Mouse (Mus musculus): ENCODE results near the gene Rtp2. TPM values are rescaled to one million over a fixed set of nuclear protein-coding genes. Genes with fewer than 3 reads are reported as not detected.

Gene Rtp2
- total RNA-seq (2014; rRNA removed) (0.38 and 0.62 TPM in 2 replicates), polyA plus RNA-seq (2015; fragmentation: Nextera tagmentation; extraction: Ambion mirVana) (0.24 and 0.36 TPM in 2 replicates)

DNA sequence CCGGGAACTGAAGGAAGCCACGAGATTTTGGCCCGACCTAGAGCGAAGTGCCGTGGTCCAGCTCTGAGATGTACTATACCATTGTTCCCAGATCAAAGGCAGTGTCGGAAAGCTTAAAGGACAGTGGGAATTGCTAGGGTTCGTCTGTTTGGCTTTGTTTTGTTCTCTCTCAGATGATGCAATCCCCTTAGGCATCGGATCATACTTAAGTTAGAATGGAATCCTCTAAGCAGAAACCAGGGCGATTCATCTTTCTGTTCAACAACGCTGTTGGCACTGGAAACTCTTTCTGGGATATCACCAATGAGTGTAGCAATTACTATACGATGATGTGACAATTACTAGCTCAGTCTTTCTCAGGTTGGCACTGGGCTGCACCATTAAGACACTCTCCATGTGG lies at the start of gene Rtp2:
Gene Rtp2, minus strand, starts transcription at position 101 of the 400 bp plus-strand sequence.
- Histone ChIP-seq H3K9ac (no peak within 1 kb of the TSS), H3K4me1 (ENCODE audit: insufficient read depth) (no peaks in the 10 kb centered on the region), H3K27me3 (ENCODE audit: insufficient read depth, low read length) (no peaks in the 10 kb centered on the region), H3K9me3 (ENCODE audit: low read length) (no peaks in the 10 kb centered on the region), H3K4me2 (ENCODE audit: low read depth) (no peak within 1 kb of the TSS), H3K27ac (ENCODE audit: low read depth, low read length) (no peak within 1 kb of the TSS), H3K4me3 (ENCODE audit: low read depth, low read length) (no peak within 1 kb of the TSS), H3K36me3 (ENCODE audit: insufficient read depth) (no peaks in the 10 kb centered on the region)
- TF ChIP-seq CTCF (IDR thresholded peaks at IDR 0.05; ENCODE audit: low read depth), result no peak
- ATAC-seq (peak; percentile 40; the same call in 1 of the 2 replicates), DNase-seq (no peak)
- 54% methylated on average over 11 of the region's 11 CpGs for WGBS

DNA sequence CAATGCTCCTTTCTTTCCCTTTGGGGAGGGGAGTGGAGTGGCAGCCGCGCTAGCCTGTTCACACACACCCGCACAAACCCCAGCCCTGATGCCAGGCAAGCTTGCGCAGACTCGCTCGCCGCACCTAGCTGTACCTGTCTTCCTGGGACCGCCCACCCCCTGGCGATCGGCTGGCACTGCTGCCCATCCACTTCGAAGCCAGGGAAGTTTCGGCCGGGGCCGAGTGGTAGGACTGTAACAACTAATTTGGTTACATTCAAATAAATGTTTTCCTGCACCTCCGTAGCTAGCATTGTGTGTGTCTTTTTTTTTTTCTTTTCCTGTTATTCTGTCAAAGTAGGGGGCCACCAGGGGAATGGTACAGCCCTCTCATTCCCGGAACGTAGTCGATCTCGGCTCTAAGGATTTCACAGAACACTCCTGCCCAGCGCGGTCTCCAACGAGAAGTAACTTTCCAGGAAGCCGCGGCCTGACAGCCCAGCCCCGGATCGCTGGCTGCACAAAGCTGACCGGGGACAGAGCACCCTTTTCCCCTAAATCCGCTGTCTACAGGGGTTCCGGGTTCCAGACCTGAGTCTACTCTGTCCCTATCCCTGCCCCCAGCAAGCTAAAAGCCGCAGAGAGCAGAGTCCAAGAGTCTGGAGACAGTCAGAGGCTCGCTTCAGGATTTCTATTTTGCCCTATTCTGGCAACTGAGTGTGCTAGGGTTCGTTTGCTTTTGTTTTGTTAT lies 49.0 kb upstream of the Rtp2 start:
- no peak for TF ChIP-seq CTCF (IDR thresholded peaks at IDR 0.05; ENCODE audit: low read depth)
- Histone ChIP-seq H3K36me3 (ENCODE audit: insufficient read depth) (no peaks in the 10 kb centered on the region), H3K27ac (ENCODE audit: low read depth, low read length) (0 out of 2 replicates have a peak overlapping the region, but pooled peaks have one; percentile 21), H3K9ac (peak overlapping the region; percentile 43), H3K4me3 (ENCODE audit: low read depth, low read length) (peak overlapping the region; percentile 37), H3K27me3 (ENCODE audit: insufficient read depth, low read length) (peaks cover 15% of the 10 kb centered on the region; the same call in 1 of the 2 replicates), H3K4me2 (ENCODE audit: low read depth) (peak overlapping the region; percentile 87), H3K9me3 (ENCODE audit: low read length) (no peaks in the 10 kb centered on the region), H3K4me1 (ENCODE audit: insufficient read depth) (0 out of 2 replicates have a peak, but pooled peaks cover 8% of the 10 kb centered on the region)
- 3% methylated on average over 32 of the region's 32 CpGs for WGBS
- DNase-seq (peak; percentile 41), ATAC-seq (no peak)

DNA sequence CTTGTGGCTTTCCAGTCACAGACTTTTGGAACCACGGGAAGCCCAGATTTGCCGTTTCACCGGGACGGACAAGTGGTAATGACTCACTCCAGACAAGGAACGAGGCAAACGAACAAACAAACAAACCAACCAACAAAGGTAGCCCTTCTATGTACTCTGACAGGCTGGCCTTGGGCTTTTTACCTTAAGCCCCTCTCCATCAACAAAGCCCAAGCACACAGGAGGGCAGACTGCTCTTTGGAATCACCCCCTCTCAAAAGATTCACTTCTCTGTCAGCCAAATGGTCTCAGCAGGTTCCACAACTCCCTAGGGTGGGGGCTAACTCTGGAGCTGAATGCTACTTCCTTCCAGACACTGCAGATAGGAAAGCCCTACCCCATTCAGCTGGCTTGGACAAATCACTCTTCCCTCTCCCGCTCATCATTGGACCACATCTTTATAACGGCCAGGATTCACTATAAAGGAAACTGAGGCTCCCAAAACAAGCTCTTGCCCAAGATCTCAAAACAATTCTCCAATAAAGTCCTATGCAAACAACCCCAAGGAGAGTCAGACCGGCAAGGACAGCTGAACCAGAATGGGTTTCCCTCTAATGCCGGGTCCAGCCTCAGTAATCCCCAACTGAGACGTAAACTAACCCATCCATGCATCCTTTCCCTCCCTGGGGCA lies 48.1 kb upstream of the Rtp2 start:
- H3K4me3 ChIP-seq (ENCODE audit: low read depth, low read length), result peak overlapping the region; percentile 37; the same call in 1 of the 2 replicates
- ATAC-seq, result no peak
- 0 out of 2 replicates have a peak, but pooled peaks cover 8% of the 10 kb centered on the region for H3K4me1 ChIP-seq (ENCODE audit: insufficient read depth)
- H3K4me2 ChIP-seq (ENCODE audit: low read depth), result peak overlapping the region; percentile 87
- DNase-seq, result peak; percentile 11
- H3K9ac ChIP-seq, result no peak overlapping the region
- H3K36me3 ChIP-seq (ENCODE audit: insufficient read depth), result 0 out of 2 replicates have a peak, but pooled peaks cover under 1% of the 10 kb centered on the region
- no peak for TF ChIP-seq CTCF (IDR thresholded peaks at IDR 0.05; ENCODE audit: low read depth)
- H3K9me3 ChIP-seq (ENCODE audit: low read length), result no peaks in the 10 kb centered on the region
- WGBS, result 16% methylated on average over 11 of the region's 11 CpGs
- H3K27ac ChIP-seq (ENCODE audit: low read depth, low read length), result no peak overlapping the region
- peaks cover 15% of the 10 kb centered on the region; the same call in 1 of the 2 replicates for H3K27me3 ChIP-seq (ENCODE audit: insufficient read depth, low read length)

DNA sequence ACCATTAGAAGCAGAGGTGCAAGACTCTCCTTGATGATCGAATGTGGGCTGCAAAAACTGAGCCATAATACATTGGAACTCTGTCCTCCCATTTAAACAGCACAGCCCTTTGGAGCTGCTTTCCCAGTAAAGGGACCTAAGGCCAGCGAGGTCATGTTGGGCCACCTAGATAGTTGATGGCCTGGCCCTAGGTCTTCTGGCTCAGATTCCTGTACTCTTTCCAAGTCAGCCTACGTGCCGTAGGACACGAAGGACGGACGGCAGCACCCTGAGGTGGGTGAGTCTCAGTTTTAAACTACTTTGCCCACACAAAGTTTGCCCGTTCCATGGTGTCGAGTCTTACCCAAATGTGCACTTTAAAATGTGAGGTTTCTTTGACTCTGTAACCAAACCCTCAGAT lies 47.3 kb upstream of the Rtp2 start:
- 89% methylated on average over 9 of the region's 9 CpGs for WGBS
- Histone ChIP-seq H3K9me3 (ENCODE audit: low read length) (no peaks in the 10 kb centered on the region), H3K4me2 (ENCODE audit: low read depth) (no peak overlapping the region), H3K27ac (ENCODE audit: low read depth, low read length) (no peak overlapping the region), H3K4me3 (ENCODE audit: low read depth, low read length) (no peak overlapping the region), H3K36me3 (ENCODE audit: insufficient read depth) (peaks cover 5% of the 10 kb centered on the region; the same call in 1 of the 2 replicates), H3K9ac (no peak overlapping the region), H3K4me1 (ENCODE audit: insufficient read depth) (0 out of 2 replicates have a peak, but pooled peaks cover 8% of the 10 kb centered on the region), H3K27me3 (ENCODE audit: insufficient read depth, low read length) (peaks cover 15% of the 10 kb centered on the region; the same call in 1 of the 2 replicates)
- TF ChIP-seq CTCF (IDR thresholded peaks at IDR 0.05; ENCODE audit: low read depth), result no peak
- no peak for DNase-seq
- ATAC-seq, result no peak

DNA sequence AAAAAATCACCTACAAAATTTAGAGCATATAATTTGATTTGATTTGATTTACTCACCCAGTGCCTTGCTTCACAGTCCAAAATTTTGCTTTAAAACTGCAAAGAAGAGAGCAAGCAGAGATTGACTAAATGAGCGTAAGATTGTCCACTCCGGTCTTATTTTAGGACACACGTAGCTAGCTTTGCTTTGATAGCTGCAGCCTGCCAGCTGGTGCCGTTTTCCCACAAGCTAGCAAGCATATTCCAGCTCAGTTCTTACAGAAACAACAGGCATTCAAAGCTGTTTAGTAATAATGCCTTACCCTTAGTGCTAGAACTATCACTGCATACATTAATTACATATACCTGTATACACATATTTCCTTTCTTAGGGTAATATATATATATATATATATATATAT lies 46.3 kb upstream of the Rtp2 start:
- TF ChIP-seq CTCF (IDR thresholded peaks at IDR 0.05; ENCODE audit: low read depth), result no peak
- Histone ChIP-seq H3K4me1 (ENCODE audit: insufficient read depth) (0 out of 2 replicates have a peak, but pooled peaks cover 8% of the 10 kb centered on the region), H3K4me2 (ENCODE audit: low read depth) (no peak overlapping the region), H3K9ac (no peak overlapping the region), H3K36me3 (ENCODE audit: insufficient read depth) (peaks cover 5% of the 10 kb centered on the region; the same call in 1 of the 2 replicates), H3K27ac (ENCODE audit: low read depth, low read length) (no peak overlapping the region), H3K9me3 (ENCODE audit: low read length) (no peaks in the 10 kb centered on the region), H3K4me3 (ENCODE audit: low read depth, low read length) (no peak overlapping the region), H3K27me3 (ENCODE audit: insufficient read depth, low read length) (peaks cover 15% of the 10 kb centered on the region; the same call in 1 of the 2 replicates)
- peak; percentile 48 for DNase-seq
- ATAC-seq, result no peak
- 63% methylated on average over 4 of the region's 4 CpGs for WGBS

DNA sequence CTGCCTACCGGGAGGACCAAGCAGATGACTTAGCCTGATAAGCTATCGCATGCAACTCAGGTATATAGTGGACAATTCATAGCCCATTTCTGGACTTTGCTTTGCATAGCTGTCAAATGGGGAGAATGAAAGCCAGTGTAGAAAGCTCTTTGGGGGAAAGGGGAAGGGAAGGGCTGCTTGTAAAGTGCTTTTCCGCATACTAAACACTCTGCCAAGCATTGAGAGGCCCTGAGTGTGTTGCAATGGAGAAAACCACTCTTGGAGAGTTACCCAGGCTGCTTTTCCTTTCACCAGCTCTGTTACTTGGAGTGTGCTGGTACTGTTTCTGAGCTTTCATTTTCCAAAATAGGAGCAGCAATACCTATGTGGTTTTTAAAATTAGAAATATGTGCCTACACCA lies 45.5 kb upstream of the Rtp2 start:
- Histone ChIP-seq H3K36me3 (ENCODE audit: insufficient read depth) (peaks cover 7% of the 10 kb centered on the region; the same call in 1 of the 2 replicates), H3K4me1 (ENCODE audit: insufficient read depth) (0 out of 2 replicates have a peak, but pooled peaks cover 8% of the 10 kb centered on the region), H3K9me3 (ENCODE audit: low read length) (no peaks in the 10 kb centered on the region), H3K9ac (no peak overlapping the region), H3K4me3 (ENCODE audit: low read depth, low read length) (no peak overlapping the region), H3K27me3 (ENCODE audit: insufficient read depth, low read length) (peaks cover 15% of the 10 kb centered on the region; the same call in 1 of the 2 replicates), H3K27ac (ENCODE audit: low read depth, low read length) (no peak overlapping the region), H3K4me2 (ENCODE audit: low read depth) (no peak overlapping the region)
- 82% methylated on average over 3 of the region's 3 CpGs for WGBS
- DNase-seq, result no peak
- no peak for ATAC-seq
- TF ChIP-seq CTCF (IDR thresholded peaks at IDR 0.05; ENCODE audit: low read depth), result no peak
